Mouse (Mus musculus) intestine, postnatal 0 days (tissue): ENCODE measurements at regions not wholly inside any gene's neighbourhood (a gene's known extent, or its start where the extent isn't known, plus 50 kb on each side); places are given as distances from the start of the nearest gene placed in this dataset.
"Not testable (repeated sequence)": the region's sequence is repeated elsewhere in the genome, so short reads cannot be mapped to it uniquely, and the experiment has no call there.

ENCODE experiments used
- ATAC-seq: fragments of 200-750 bp; cut with Nextera tagmentation; 2 replicates; pipeline ENCODE4 v1.8.0; 2017; ENCODE audit warnings: mild to moderate bottlenecking, moderate TSS enrichment, moderate library complexity
- H3K27ac ChIP-seq: fragments of 300-500 bp; sonication (generic); 2 replicates; pipeline ENCODE4 v1.5.1; 2014; ENCODE audit warnings: mild to moderate bottlenecking, low read depth, low read length, moderate library complexity
- H3K27me3 ChIP-seq: fragments of 300-500 bp; sonication (generic); replicated peaks from 2 replicates; pipeline ENCODE4 v1.6.1; 2014; ENCODE audit warnings: low read length, mixed read lengths; ENCODE audit not compliant: control insufficient read depth, insufficient read depth
- H3K36me3 ChIP-seq: fragments of 300-500 bp; sonication (generic); 2 replicates; pipeline ENCODE4 v1.6.1; 2014; ENCODE audit warnings: mild to moderate bottlenecking, moderate library complexity; ENCODE audit not compliant: control insufficient read depth, insufficient read depth
- H3K4me1 ChIP-seq: fragments of 300-500 bp; sonication (generic); replicated peaks from 2 replicates; pipeline ENCODE4 v1.6.1; 2014; ENCODE audit warnings: antibody characterized with exemption, low read length, mixed read lengths; ENCODE audit not compliant: control insufficient read depth, insufficient read depth
- H3K4me2 ChIP-seq: fragments of 300-500 bp; sonication (generic); replicated peaks from 2 replicates; pipeline ENCODE4 v1.6.1; 2014; ENCODE audit warnings: low read depth, mild to moderate bottlenecking, moderate library complexity
- H3K4me3 ChIP-seq: fragments of 300-500 bp; sonication (generic); 2 replicates; pipeline ENCODE4 v1.5.1; 2014; ENCODE audit warnings: low read depth, low read length
- H3K9ac ChIP-seq: fragments of 300-500 bp; sonication (generic); 2 replicates; pipeline ENCODE4 v1.6.1; 2014; ENCODE audit warnings: mild to moderate bottlenecking, low read depth, low read length
- H3K9me3 ChIP-seq: fragments of 300-500 bp; sonication (generic); 2 replicates; pipeline ENCODE4 v1.6.1; 2016; ENCODE audit warnings: mixed run types; ENCODE audit not compliant: control insufficient read depth
- CTCF ChIP-seq: sonication (generic); IDR thresholded peaks from 2 replicates; pipeline ENCODE4 v1.5.1; 2016; ENCODE audit warnings: low read depth, mild to moderate bottlenecking, control low read depth, antibody characterized with exemption, moderate library complexity
- WGBS: fragments of 180-500 bp; shearing (Covaris S2); extraction: QIAGEN DNeasy Blood & Tissue Kit; methylation state at CpG from one replicate; pipeline ENCODE4 v1.1.7; 2014; 5-methylcytosine and 5-hydroxymethylcytosine counted together

DNA sequence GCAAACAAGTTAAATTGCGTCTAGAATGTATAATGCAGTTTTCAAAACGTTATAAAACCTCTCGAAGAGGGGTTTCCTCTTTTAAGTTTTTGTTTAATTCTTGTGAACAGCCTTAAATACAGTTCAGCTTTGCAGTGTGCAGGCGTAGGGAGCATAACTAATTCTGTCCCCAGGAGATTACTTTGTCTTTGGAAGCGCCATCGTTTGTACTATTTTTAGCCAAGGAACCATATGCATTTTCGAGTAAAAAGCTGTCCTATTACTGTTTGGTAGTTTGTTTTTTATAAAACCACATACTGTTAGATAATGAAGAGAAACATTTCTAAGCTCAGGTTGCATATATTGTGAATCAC is 150.5 kb downstream of the Kcnrg start:
- H3K9me3 ChIP-seq, result no peaks in the 10 kb centered on the region
- no peaks in the 10 kb centered on the region for H3K27me3 ChIP-seq
- no peak for TF ChIP-seq CTCF
- WGBS, result 36% methylated on average over 7 of the region's 7 CpGs
- no peaks in the 10 kb centered on the region for H3K36me3 ChIP-seq
- H3K4me2 ChIP-seq, result peak overlapping the region; percentile 57
- no peak for ATAC-seq
- H3K4me3 ChIP-seq, result no peak overlapping the region
- no peak overlapping the region for H3K9ac ChIP-seq
- no peak overlapping the region for H3K27ac ChIP-seq
- H3K4me1 ChIP-seq, result no peaks in the 10 kb centered on the region

DNA sequence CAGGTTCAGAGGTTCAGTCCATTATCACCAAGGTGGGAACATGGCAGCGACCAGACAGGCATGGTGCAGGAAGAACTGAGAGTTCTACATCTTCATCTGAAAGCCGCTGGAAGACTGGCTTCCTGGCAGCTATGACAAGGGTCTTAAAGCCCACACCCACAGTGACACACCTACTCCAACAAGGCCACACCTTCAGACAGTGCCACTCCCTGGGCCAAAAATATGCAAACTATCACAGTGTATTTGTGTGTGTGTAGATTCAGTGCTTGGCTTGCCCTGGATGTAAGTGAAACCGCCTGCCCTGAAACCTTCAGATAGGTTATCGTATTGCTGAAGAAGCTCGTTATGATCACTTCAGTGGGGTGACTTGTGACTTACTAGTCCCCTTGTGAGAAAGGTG is 151.3 kb downstream of the Kcnrg start:
- no peak for TF ChIP-seq CTCF
- Histone ChIP-seq H3K36me3 (no peaks in the 10 kb centered on the region), H3K4me1 (no peaks in the 10 kb centered on the region), H3K9me3 (no peaks in the 10 kb centered on the region), H3K4me2 (no peak overlapping the region), H3K27me3 (no peaks in the 10 kb centered on the region), H3K27ac (no peak overlapping the region), H3K4me3 (no peak overlapping the region), H3K9ac (no peak overlapping the region)
- WGBS, result 86% methylated on average over 5 of the region's 5 CpGs
- no peak for ATAC-seq

DNA sequence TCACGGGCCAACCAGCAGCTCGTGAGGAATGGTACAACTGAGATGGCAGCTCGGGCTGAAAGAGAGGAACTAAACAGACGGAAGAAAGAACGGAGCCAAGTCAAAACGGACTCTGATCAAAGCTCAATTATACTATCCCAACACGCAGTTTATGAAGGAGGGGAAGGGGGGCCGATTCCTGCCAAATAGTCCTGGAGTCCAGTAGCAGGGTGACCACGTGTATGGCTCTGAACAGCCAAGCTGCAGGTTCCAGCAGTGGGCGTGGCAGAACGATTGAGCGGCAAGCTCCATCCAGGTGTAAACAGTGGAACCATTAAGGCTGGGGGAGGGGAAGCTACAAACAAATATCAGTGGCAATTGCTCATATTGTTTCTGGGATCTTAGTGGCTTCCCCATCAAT is 152.9 kb downstream of the Kcnrg start:
- not testable (repeated sequence) for H3K9ac ChIP-seq, H3K36me3 ChIP-seq, H3K27ac ChIP-seq, ATAC-seq, H3K9me3 ChIP-seq, H3K27me3 ChIP-seq, H3K4me3 ChIP-seq, H3K4me2 ChIP-seq, H3K4me1 ChIP-seq
- WGBS, result 62% methylated on average over 12 of the region's 12 CpGs

DNA sequence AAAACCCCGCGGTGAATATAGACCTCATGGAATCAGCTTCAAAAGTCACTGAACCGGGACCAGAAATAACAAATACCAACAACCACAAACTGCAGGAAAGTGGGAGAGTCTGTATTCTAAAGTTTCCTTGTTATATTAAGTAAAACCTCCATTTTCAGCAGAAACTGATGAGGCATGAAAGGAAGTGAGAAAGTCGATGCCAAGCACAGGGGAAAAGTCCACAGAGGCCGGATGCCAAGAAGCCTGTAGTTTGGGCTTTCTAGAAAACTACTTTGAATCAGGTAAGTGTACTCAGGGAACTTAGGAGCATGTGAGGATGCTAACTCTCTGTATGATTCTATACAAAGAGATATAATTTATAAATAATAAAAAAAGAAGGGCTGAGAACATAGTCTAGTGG is 154.8 kb downstream of the Kcnrg start:
- no peaks in the 10 kb centered on the region for H3K9me3 ChIP-seq
- no peak overlapping the region for H3K27ac ChIP-seq
- H3K27me3 ChIP-seq, result no peaks in the 10 kb centered on the region
- TF ChIP-seq CTCF, result no peak
- no peaks in the 10 kb centered on the region for H3K4me1 ChIP-seq
- H3K36me3 ChIP-seq, result no peaks in the 10 kb centered on the region
- 81% methylated on average over 5 of the region's 5 CpGs for WGBS
- ATAC-seq, result no peak
- no peak overlapping the region for H3K4me2 ChIP-seq
- H3K9ac ChIP-seq, result no peak overlapping the region
- no peak overlapping the region for H3K4me3 ChIP-seq

DNA sequence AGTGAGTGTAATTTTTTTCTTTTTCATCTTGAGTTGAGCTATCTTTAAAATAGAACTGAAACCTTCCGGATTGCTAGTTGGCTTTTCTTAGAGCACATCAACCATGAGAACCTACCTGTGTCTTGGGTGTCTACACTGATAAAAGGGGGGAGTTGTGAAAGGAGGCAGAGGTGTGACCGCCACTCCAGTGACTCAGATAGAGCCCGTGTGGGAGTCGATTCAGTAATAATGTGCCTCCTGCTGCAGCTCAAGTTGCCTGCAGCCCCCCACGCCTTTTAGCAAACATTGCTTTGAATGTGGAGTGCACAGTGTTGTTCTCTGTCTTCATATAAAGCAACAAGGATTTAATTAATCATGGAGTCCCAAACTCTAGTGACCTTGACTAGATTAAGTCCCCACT is 162.6 kb downstream of the Kcnrg start:
- Histone ChIP-seq H3K4me1 (no peaks in the 10 kb centered on the region), H3K4me2 (no peak overlapping the region), H3K9me3 (no peaks in the 10 kb centered on the region), H3K27ac (no peak overlapping the region), H3K4me3 (no peak overlapping the region), H3K36me3 (no peaks in the 10 kb centered on the region), H3K27me3 (no peaks in the 10 kb centered on the region), H3K9ac (no peak overlapping the region)
- ATAC-seq, result no peak
- 61% methylated on average over 5 of the region's 5 CpGs for WGBS
- no peak for TF ChIP-seq CTCF

DNA sequence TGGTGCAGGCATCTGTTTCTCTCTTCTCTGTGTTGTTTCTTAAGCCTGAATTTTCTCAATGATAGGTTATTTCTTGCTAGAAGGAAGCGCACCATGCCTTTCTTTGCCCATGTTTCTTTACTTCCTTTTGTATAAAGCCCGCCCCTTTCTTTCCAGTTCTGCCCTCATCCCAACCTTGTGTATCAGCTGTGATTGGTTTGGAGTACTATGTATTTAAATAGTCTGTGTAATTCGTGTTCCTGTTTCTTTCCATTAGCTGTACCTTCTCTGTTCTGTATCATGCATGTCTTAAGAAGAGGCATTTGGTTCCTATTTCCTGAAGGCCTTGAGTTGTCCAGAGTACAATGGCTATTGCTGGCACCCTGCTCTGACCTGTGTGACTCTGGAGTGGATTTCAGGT is 166.9 kb downstream of the Kcnrg start:
- Histone ChIP-seq H3K27ac (no peak overlapping the region), H3K4me2 (no peak overlapping the region), H3K4me3 (no peak overlapping the region), H3K9me3 (no peaks in the 10 kb centered on the region), H3K27me3 (no peaks in the 10 kb centered on the region), H3K9ac (no peak overlapping the region), H3K36me3 (no peaks in the 10 kb centered on the region), H3K4me1 (no peaks in the 10 kb centered on the region)
- WGBS, result 72% methylated on average over 3 of the region's 3 CpGs
- no peak for TF ChIP-seq CTCF
- no peak for ATAC-seq

DNA sequence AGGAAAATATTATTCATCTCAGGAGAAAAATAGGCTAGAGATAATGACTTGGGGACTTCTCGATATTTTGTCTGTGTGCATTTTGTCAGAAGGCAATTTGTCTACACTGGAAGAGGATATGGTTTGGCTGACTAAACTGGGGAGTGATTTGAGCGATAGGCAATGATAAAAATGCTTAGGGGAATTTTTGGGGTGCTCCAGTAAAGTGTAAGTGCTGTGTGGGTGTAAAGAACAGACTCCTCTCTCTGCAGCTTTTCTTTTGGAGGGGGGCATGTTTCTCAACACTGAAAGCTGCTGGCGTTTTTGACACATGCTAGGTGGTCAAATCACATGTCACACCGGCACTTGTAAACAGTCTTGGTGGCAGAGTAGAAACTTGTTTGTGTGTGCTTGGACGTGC is 171.4 kb downstream of the Kcnrg start:
- ATAC-seq, result no peak
- no peak for TF ChIP-seq CTCF
- 77% methylated on average over 5 of the region's 5 CpGs for WGBS

More for the DNA sequence above, 171.4 kb downstream of the Kcnrg start:
- Histone ChIP-seq H3K27me3 (no peaks in the 10 kb centered on the region), H3K4me2 (no peak overlapping the region), H3K36me3 (no peaks in the 10 kb centered on the region), H3K9me3 (no peaks in the 10 kb centered on the region), H3K9ac (no peak overlapping the region), H3K27ac (no peak overlapping the region), H3K4me1 (no peaks in the 10 kb centered on the region), H3K4me3 (no peak overlapping the region)
